Mouse (Mus musculus) intestine, embryonic 15.5 days (tissue): ENCODE measurements around the gene Hmgcl. TPM values are rescaled to one million over a fixed set of nuclear protein-coding genes. Genes with fewer than 3 reads are reported as not detected.
A peak's percentile ranks its signal among the peaks of the same experiment; 100 is the strongest.

Source experiments
- ATAC-seq: fragments of 200-750 bp; cut with Nextera tagmentation; 2 replicates; pipeline ENCODE4 v1.8.0; 2017; ENCODE audit warnings: moderate TSS enrichment, moderate library complexity
- H3K27ac ChIP-seq: fragments of 300-500 bp; sonication (generic); 2 replicates; pipeline ENCODE4 v1.5.1; 2015; ENCODE audit warnings: mild to moderate bottlenecking, inconsistent platforms
- H3K27me3 ChIP-seq: fragments of 300-500 bp; sonication (generic); replicated peaks from 2 replicates; pipeline ENCODE4 v1.6.1; 2015; ENCODE audit warnings: inconsistent platforms
- H3K36me3 ChIP-seq: fragments of 300-500 bp; sonication (generic); 2 replicates; pipeline ENCODE4 v1.6.1; 2015; ENCODE audit warnings: inconsistent platforms
- H3K4me1 ChIP-seq: fragments of 300-500 bp; sonication (generic); replicated peaks from 2 replicates; pipeline ENCODE4 v1.6.1; 2015; ENCODE audit warnings: inconsistent platforms
- H3K4me2 ChIP-seq: fragments of 300-500 bp; sonication (generic); replicated peaks from 2 replicates; pipeline ENCODE4 v1.6.1; 2015; ENCODE audit warnings: mild to moderate bottlenecking, inconsistent platforms
- H3K4me3 ChIP-seq: fragments of 300-500 bp; sonication (generic); replicated peaks from 2 replicates; pipeline ENCODE4 v1.5.1; 2015; ENCODE audit warnings: inconsistent platforms
- H3K9ac ChIP-seq: fragments of 300-500 bp; sonication (generic); 2 replicates; pipeline ENCODE4 v1.6.1; 2015; ENCODE audit warnings: inconsistent platforms
- H3K9me3 ChIP-seq: fragments of 300-500 bp; sonication (generic); 2 replicates; pipeline ENCODE4 v1.6.1; 2016; ENCODE audit warnings: inconsistent platforms
- WGBS: fragments of 180-500 bp; shearing (Covaris S2); methylation state at CpG from one replicate; pipeline ENCODE4 v1.1.7; 2015; 5-methylcytosine and 5-hydroxymethylcytosine counted together
- polyA plus RNA-seq: library from polyadenylated mRNA; unstranded; fragments of >200 nt; fragmentation: Nextera tagmentation; extraction: Ambion mirVana; gene quantifications from 2 replicates; pipeline ENCODE4 v1.2.1, GENCODE M21; 2015

Gene Hmgcl
- polyA plus RNA-seq, 1 experiment from 2014 or later: 105 TPM

- Histone ChIP-seq H3K27me3 (no peaks in the 10 kb centered on the region), H3K27ac (no peak overlapping the region), H3K4me3 (no peak overlapping the region), H3K9me3 (no peaks in the 10 kb centered on the region), H3K4me2 (no peak overlapping the region), H3K4me1 (peaks cover 7% of the 10 kb centered on the region), H3K9ac (no peak overlapping the region), H3K36me3 (peaks cover 12% of the 10 kb centered on the region)
- WGBS: 80% methylated on average over 10 of the region's 10 CpGs
- ATAC-seq: no peak
These were observed 3.2 kb downstream of the Hmgcl start for GRCm38 (mm10) chr4:135949475-135949874.

- Histone ChIP-seq H3K4me1 (peaks cover 7% of the 10 kb centered on the region), H3K27me3 (no peaks in the 10 kb centered on the region), H3K4me3 (no peak overlapping the region), H3K4me2 (no peak overlapping the region), H3K27ac (no peak overlapping the region), H3K9ac (no peak overlapping the region), H3K9me3 (no peaks in the 10 kb centered on the region), H3K36me3 (peaks cover 15% of the 10 kb centered on the region)
- WGBS: 56% methylated on average over 6 of the region's 6 CpGs
- no peak for ATAC-seq
These were observed 3.7 kb downstream of the Hmgcl start for GRCm38 (mm10) chr4:135949911-135950310.

- no peak for ATAC-seq
- no peak overlapping the region for H3K27ac ChIP-seq
- no peaks in the 10 kb centered on the region for H3K9me3 ChIP-seq
- no peak overlapping the region for H3K4me2 ChIP-seq
- H3K4me3 ChIP-seq: no peak overlapping the region
- WGBS: 74% methylated on average over 6 of the region's 6 CpGs
- H3K27me3 ChIP-seq: no peaks in the 10 kb centered on the region
- H3K36me3 ChIP-seq: peaks cover 16% of the 10 kb centered on the region
- no peak overlapping the region for H3K9ac ChIP-seq
- H3K4me1 ChIP-seq: peaks cover 7% of the 10 kb centered on the region
These were observed 4.1 kb downstream of the Hmgcl start for GRCm38 (mm10) chr4:135950365-135950764.

GRCm38 (mm10) chr4:135951505-135951904 lies 5.3 kb downstream of the Hmgcl start:
- Histone ChIP-seq H3K9ac (no peak overlapping the region), H3K4me3 (no peak overlapping the region), H3K9me3 (no peaks in the 10 kb centered on the region), H3K4me2 (no peak overlapping the region), H3K27me3 (no peaks in the 10 kb centered on the region), H3K4me1 (peaks cover 2% of the 10 kb centered on the region; the same call in 1 of the 2 replicates), H3K36me3 (peaks cover 18% of the 10 kb centered on the region), H3K27ac (no peak overlapping the region)
- no peak for ATAC-seq
- 95% methylated on average over 3 of the region's 3 CpGs for WGBS

GRCm38 (mm10) chr4:135953179-135953578 lies 6.9 kb downstream of the Hmgcl start:
- no peak overlapping the region for H3K4me2 ChIP-seq
- H3K9ac ChIP-seq: no peak overlapping the region
- no peaks in the 10 kb centered on the region for H3K9me3 ChIP-seq
- 0 out of 2 replicates have a peak, but pooled peaks have one; percentile 11 for ATAC-seq
- peaks cover 21% of the 10 kb centered on the region for H3K36me3 ChIP-seq
- no peaks in the 10 kb centered on the region for H3K27me3 ChIP-seq
- no peak overlapping the region for H3K27ac ChIP-seq
- no peak overlapping the region for H3K4me3 ChIP-seq
- H3K4me1 ChIP-seq: no peaks in the 10 kb centered on the region; the same call in 1 of the 2 replicates
- 68% methylated on average over 3 of the region's 3 CpGs for WGBS

GRCm38 (mm10) chr4:135954241-135954640 lies 8.0 kb downstream of the Hmgcl start:
- no peak overlapping the region for H3K4me2 ChIP-seq
- H3K9me3 ChIP-seq: no peaks in the 10 kb centered on the region
- no peak overlapping the region for H3K4me3 ChIP-seq
- WGBS: 20% methylated on average over 2 of the region's 2 CpGs
- no peaks in the 10 kb centered on the region for H3K27me3 ChIP-seq
- H3K27ac ChIP-seq: no peak overlapping the region
- ATAC-seq: peak; percentile 42; the same call in 1 of the 2 replicates
- peaks cover 24% of the 10 kb centered on the region for H3K36me3 ChIP-seq
- H3K9ac ChIP-seq: no peak overlapping the region
- 0 out of 2 replicates have a peak, but pooled peaks cover 4% of the 10 kb centered on the region for H3K4me1 ChIP-seq

GRCm38 (mm10) chr4:135955886-135956285 lies 9.6 kb downstream of the Hmgcl start:
- 85% methylated on average over 9 of the region's 9 CpGs for WGBS
- no peak overlapping the region for H3K4me2 ChIP-seq
- no peak for ATAC-seq
- H3K9me3 ChIP-seq: no peaks in the 10 kb centered on the region
- H3K4me3 ChIP-seq: no peak overlapping the region
- H3K36me3 ChIP-seq: peaks cover 27% of the 10 kb centered on the region
- no peaks in the 10 kb centered on the region for H3K27me3 ChIP-seq
- 0 out of 2 replicates have a peak, but pooled peaks cover 4% of the 10 kb centered on the region for H3K4me1 ChIP-seq
- no peak overlapping the region for H3K9ac ChIP-seq
- H3K27ac ChIP-seq: no peak overlapping the region

- peak overlapping the region; percentile 47 for H3K4me2 ChIP-seq
These were observed 12.1 kb downstream of the Hmgcl start for GRCm38 (mm10) chr4:135958354-135958753.

GRCm38 (mm10) chr4:135960717-135961116 lies 14.5 kb downstream of the Hmgcl start:
- no peak overlapping the region for H3K9ac ChIP-seq
- H3K4me3 ChIP-seq: no peak overlapping the region
- no peaks in the 10 kb centered on the region for H3K27me3 ChIP-seq
- WGBS: 29% methylated on average over 5 of the region's 5 CpGs
- H3K4me2 ChIP-seq: no peak overlapping the region
- H3K4me1 ChIP-seq: peaks cover 20% of the 10 kb centered on the region
- H3K27ac ChIP-seq: no peak overlapping the region
- H3K36me3 ChIP-seq: peaks cover 16% of the 10 kb centered on the region
- ATAC-seq: no peak
- H3K9me3 ChIP-seq: no peaks in the 10 kb centered on the region

More at GRCm38 (mm10) chr4:135958354-135958753, 12.1 kb downstream of the Hmgcl start:
- Histone ChIP-seq H3K4me3 (peak overlapping the region; percentile 17; the same call in 1 of the 2 replicates), H3K36me3 (peaks cover 18% of the 10 kb centered on the region), H3K27me3 (no peaks in the 10 kb centered on the region), H3K9ac (peak overlapping the region; percentile 23; the same call in 1 of the 2 replicates), H3K4me1 (peaks cover 8% of the 10 kb centered on the region; the same call in 1 of the 2 replicates), H3K27ac (peak overlapping the region; percentile 76), H3K9me3 (no peaks in the 10 kb centered on the region)
- peak; percentile 76 for ATAC-seq
- 40% methylated on average over 8 of the region's 8 CpGs for WGBS

GRCm38 (mm10) chr4:135961709-135962108 lies 15.5 kb downstream of the Hmgcl start:
- no peak for ATAC-seq
- no peak overlapping the region for H3K9ac ChIP-seq
- H3K4me2 ChIP-seq: no peak overlapping the region
- no peaks in the 10 kb centered on the region for H3K9me3 ChIP-seq
- no peak overlapping the region for H3K27ac ChIP-seq
- no peaks in the 10 kb centered on the region for H3K27me3 ChIP-seq
- WGBS: 87% methylated on average over 5 of the region's 5 CpGs
- no peak overlapping the region for H3K4me3 ChIP-seq
- H3K4me1 ChIP-seq: peaks cover 20% of the 10 kb centered on the region
- peaks cover 17% of the 10 kb centered on the region for H3K36me3 ChIP-seq

- peaks cover 19% of the 10 kb centered on the region for H3K36me3 ChIP-seq
- no peak overlapping the region for H3K9ac ChIP-seq
- no peak overlapping the region for H3K4me2 ChIP-seq
- H3K27ac ChIP-seq: no peak overlapping the region
- H3K27me3 ChIP-seq: no peaks in the 10 kb centered on the region
- no peaks in the 10 kb centered on the region for H3K9me3 ChIP-seq
- 89% methylated on average over 7 of the region's 7 CpGs for WGBS
- H3K4me3 ChIP-seq: no peak overlapping the region
- no peak for ATAC-seq
- H3K4me1 ChIP-seq: peaks cover 20% of the 10 kb centered on the region
These were observed 15.9 kb downstream of the Hmgcl start for GRCm38 (mm10) chr4:135962198-135962597.

- 7% methylated on average over 15 of the region's 15 CpGs for WGBS
- Histone ChIP-seq H3K9me3 (no peaks in the 10 kb centered on the region), H3K4me1 (peaks cover 20% of the 10 kb centered on the region), H3K4me2 (peak overlapping the region; percentile 90), H3K4me3 (peak overlapping the region; percentile 78), H3K27ac (peak overlapping the region; percentile 88), H3K36me3 (peaks cover 26% of the 10 kb centered on the region), H3K27me3 (no peaks in the 10 kb centered on the region), H3K9ac (peak overlapping the region; percentile 78)
- ATAC-seq: 0 out of 2 replicates have a peak, but pooled peaks have one; percentile 1
These were observed 16.7 kb downstream of the Hmgcl start for GRCm38 (mm10) chr4:135962946-135963345.
